Mouse (Mus musculus) stomach, postnatal 0 days (tissue): ENCODE measurements around the gene Map3k20. TPM values are rescaled to one million over a fixed set of nuclear protein-coding genes. Genes with fewer than 3 reads are reported as not detected.

Source experiments
- ATAC-seq: fragments of 200-750 bp; cut with Nextera tagmentation; 2 replicates; pipeline ENCODE4 v1.8.0; 2017; ENCODE audit not compliant: low FRiP score, low TSS enrichment
- DNase-seq: peaks from one replicate; pipeline ENCODE4 v3.0.0-alpha.2; 2016; ENCODE audit warnings: low spot score
- H3K27ac ChIP-seq: fragments of 300-500 bp; sonication (generic); replicated peaks from 2 replicates; pipeline ENCODE4 v1.5.1; 2014; ENCODE audit warnings: mild to moderate bottlenecking, control low read depth
- H3K27me3 ChIP-seq: fragments of 300-500 bp; sonication (generic); 2 replicates; pipeline ENCODE4 v1.6.1; 2014; ENCODE audit warnings: low read length; ENCODE audit not compliant: control insufficient read depth, insufficient read depth
- H3K36me3 ChIP-seq: fragments of 300-500 bp; sonication (generic); 2 replicates; pipeline ENCODE4 v1.6.1; 2014; ENCODE audit warnings: low read length, mixed read lengths; ENCODE audit not compliant: control insufficient read depth, insufficient read depth
- H3K4me1 ChIP-seq: fragments of 300-500 bp; sonication (generic); replicated peaks from 2 replicates; pipeline ENCODE4 v1.6.1; 2014; ENCODE audit warnings: antibody characterized with exemption; ENCODE audit not compliant: control insufficient read depth, insufficient read depth
- H3K4me2 ChIP-seq: fragments of 300-500 bp; sonication (generic); replicated peaks from 2 replicates; pipeline ENCODE4 v1.6.1; 2014; ENCODE audit warnings: low read depth, mild to moderate bottlenecking, control low read depth, moderate library complexity
- H3K4me3 ChIP-seq: fragments of 300-500 bp; sonication (generic); 2 replicates; pipeline ENCODE4 v1.5.1; 2014; ENCODE audit warnings: low read depth, low read length, control low read depth
- H3K9ac ChIP-seq: fragments of 300-500 bp; sonication (generic); 2 replicates; pipeline ENCODE4 v1.6.1; 2014; ENCODE audit warnings: mild to moderate bottlenecking, low read length, control low read depth, mixed read lengths
- H3K9me3 ChIP-seq: fragments of 300-500 bp; sonication (generic); 2 replicates; pipeline ENCODE4 v1.6.1; 2016; ENCODE audit warnings: low read length; ENCODE audit not compliant: control insufficient read depth
- CTCF ChIP-seq: IDR thresholded peaks from 2 replicates; pipeline ENCODE4 v1.5.1; 2016; ENCODE audit warnings: antibody characterized with exemption, low read depth, mild to moderate bottlenecking, moderate library complexity
- EP300 ChIP-seq: optimal IDR thresholded peaks from 2 replicates; pipeline ENCODE3; 2016; ENCODE audit warnings: antibody characterized with exemption
- WGBS: fragments of 180-500 bp; shearing (Covaris S2); extraction: QIAGEN DNeasy Blood & Tissue Kit; methylation state at CpG from one replicate; pipeline ENCODE4 v1.1.7; 2014; 5-methylcytosine and 5-hydroxymethylcytosine counted together
- polyA plus RNA-seq: library from polyadenylated mRNA; unstranded; fragments of >200 nt; fragmentation: Nextera tagmentation; extraction: Ambion mirVana; gene quantifications from 2 replicates; pipeline ENCODE4 v1.2.1, GENCODE M21; 2015

Gene Map3k20
- polyA plus RNA-seq, 1 experiment from 2014 or later = 17.0 TPM

DNA sequence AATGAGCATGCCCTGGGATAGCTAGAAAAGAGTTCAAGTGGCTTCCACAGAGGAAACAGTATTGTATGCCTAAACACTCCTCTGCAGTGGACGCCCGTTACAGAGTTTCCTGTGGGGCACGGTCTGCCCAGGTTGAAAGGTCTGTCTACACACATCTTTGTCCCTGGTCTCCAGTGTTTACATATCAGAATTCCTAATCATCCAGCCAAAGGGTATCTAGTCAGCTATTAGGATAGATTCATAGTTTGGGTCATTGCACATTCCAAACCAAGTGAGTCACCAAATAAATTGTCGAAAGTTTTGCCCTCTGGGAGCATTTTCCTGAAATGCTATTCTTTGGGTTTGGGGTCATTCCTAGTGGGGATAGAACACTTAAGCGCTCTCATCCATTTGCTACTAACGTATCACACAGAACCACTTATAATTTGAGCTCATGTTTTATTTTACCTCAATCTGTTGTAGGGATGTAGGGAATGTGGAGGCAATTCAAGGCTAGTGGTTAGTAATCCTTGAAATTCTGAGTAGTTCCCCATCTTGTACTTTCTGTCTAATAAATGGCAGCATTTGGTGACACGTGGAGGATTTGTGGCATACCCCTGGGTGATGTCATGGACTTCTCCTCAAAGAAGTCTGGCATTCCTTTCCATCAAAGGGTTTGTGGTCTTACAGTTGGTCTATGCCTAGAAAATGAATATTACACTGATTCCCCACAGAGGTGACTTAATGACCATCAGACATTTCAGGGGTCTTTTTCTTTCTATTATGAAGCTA is 33.8 kb downstream of the Map3k20 start:
- Histone ChIP-seq H3K36me3 (no peaks in the 10 kb centered on the region), H3K4me3 (no peak overlapping the region), H3K27ac (peak overlapping the region; percentile 80), H3K9ac (no peak overlapping the region), H3K9me3 (no peaks in the 10 kb centered on the region), H3K27me3 (no peaks in the 10 kb centered on the region), H3K4me2 (no peak overlapping the region), H3K4me1 (0 out of 2 replicates have a peak, but pooled peaks cover 2% of the 10 kb centered on the region)
- TF ChIP-seq EP300 (no peak), CTCF (no peak)
- DNase-seq = no peak
- ATAC-seq = no peak
- WGBS = 45% methylated on average over 7 of the region's 7 CpGs

DNA sequence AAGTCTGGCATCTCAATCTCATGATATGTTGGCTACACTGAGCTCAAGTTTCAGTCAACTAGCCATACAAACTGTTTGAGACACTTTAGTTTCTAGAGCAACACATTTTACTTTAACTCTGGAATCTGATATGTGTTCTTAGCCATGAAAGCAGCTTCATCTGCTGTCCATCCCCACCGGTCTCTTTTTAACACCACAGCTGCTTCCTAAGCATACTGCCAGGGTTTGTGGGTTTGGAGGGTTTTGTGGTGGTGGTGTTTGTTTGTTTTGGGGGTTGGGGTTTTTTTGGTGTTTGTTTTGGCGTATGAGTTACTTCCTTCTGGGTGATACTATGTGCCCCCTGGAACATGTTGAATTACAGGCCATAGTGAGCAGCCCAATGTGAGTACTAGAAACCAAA is 35.2 kb downstream of the Map3k20 start:
- H3K4me1 ChIP-seq = 0 out of 2 replicates have a peak, but pooled peaks cover 2% of the 10 kb centered on the region
- H3K27ac ChIP-seq = no peak overlapping the region
- no peaks in the 10 kb centered on the region for H3K27me3 ChIP-seq
- no peaks in the 10 kb centered on the region for H3K36me3 ChIP-seq
- TF ChIP-seq EP300 (no peak), CTCF (no peak)
- no peaks in the 10 kb centered on the region for H3K9me3 ChIP-seq
- H3K9ac ChIP-seq = no peak overlapping the region
- WGBS = 59% methylated on average over 2 of the region's 2 CpGs
- no peak overlapping the region for H3K4me2 ChIP-seq
- ATAC-seq (no peak), DNase-seq (no peak)
- H3K4me3 ChIP-seq = no peak overlapping the region

DNA sequence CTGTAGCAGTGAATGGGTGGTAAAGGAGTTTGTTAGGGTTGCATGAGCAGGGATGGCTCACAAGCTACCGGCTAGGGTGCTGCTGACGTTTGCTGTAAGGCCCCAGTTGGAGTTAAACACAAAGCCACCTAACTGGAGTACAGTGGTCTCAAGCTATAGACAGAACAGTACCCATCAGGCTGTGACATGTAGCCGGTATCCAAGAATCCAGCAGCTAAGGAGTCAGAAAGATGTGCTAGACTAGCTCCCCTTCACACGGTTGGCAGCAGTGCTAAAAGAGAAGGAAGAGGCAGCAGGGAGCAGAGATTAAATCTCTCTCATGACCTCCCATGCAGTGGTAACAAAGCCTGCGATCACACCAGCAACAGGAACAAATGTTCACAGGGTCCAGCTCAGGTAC is 36.2 kb downstream of the Map3k20 start:
- H3K4me1 ChIP-seq = 0 out of 2 replicates have a peak, but pooled peaks cover 2% of the 10 kb centered on the region
- H3K4me2 ChIP-seq = no peak overlapping the region
- no peak for TF ChIP-seq EP300
- no peak for TF ChIP-seq CTCF
- H3K9ac ChIP-seq = no peak overlapping the region
- H3K27ac ChIP-seq = no peak overlapping the region
- no peaks in the 10 kb centered on the region for H3K36me3 ChIP-seq
- 71% methylated on average over 5 of the region's 5 CpGs for WGBS
- no peak for ATAC-seq
- H3K27me3 ChIP-seq = no peaks in the 10 kb centered on the region
- no peak for DNase-seq
- no peak overlapping the region for H3K4me3 ChIP-seq
- H3K9me3 ChIP-seq = no peaks in the 10 kb centered on the region

DNA sequence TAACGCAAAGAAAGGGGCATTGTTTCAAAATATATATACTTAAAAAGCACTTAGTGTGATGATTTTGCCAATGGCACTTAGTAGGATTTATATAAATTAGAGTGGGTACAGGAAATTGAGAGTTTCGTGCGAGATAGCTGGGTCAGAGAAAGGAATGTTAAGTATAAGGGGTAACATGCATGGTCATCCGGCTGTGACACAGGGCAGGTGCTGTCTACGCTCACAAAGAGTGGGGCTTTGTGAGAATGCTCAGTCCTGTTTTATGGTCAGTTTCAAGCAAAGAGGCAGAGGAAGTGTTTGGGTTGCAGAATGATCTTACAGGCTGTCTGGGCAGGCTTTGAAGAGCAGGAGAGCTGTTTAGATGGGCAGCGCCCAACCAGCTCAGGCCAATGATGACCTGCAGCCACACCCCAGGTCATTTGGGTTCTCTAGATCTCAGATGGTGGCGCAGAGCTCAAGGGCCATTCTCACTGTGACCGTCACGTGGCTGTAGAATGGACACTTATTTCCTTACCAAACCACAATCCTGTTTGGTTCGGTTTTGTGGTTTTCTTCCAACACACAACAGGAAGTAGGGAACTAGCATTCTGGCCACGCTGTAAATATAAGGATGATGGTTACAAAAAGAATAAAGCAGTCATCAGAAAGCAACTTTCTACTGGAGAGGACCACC is 37.4 kb downstream of the Map3k20 start:
- DNase-seq (no peak), ATAC-seq (no peak)
- no peak overlapping the region for H3K9ac ChIP-seq
- no peak overlapping the region for H3K4me3 ChIP-seq
- H3K9me3 ChIP-seq = no peaks in the 10 kb centered on the region
- no peak overlapping the region for H3K27ac ChIP-seq
- no peak overlapping the region for H3K4me2 ChIP-seq
- 0 out of 2 replicates have a peak, but pooled peaks cover 2% of the 10 kb centered on the region for H3K4me1 ChIP-seq
- WGBS = 83% methylated on average over 11 of the region's 11 CpGs
- no peaks in the 10 kb centered on the region for H3K27me3 ChIP-seq
- TF ChIP-seq EP300 (no peak), CTCF (no peak)
- H3K36me3 ChIP-seq = no peaks in the 10 kb centered on the region

DNA sequence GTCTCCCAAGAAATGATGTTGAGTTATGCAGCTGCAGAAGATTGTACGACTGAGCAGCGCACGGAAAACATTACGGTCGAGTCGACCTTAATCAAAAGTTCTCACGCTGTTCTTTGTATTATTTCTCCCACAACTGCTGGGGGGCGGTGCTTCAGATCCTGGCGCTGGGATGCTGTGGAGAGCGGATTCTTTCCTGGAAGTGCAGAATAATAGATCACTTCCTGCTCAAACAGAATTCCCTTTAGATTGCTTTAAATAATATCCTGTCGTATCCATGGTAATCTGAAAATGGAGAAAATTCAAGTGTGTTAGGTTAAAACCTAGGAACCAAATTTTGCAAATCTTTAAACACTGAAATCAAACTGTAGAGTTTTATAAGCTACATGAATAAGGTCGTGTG is 39.0 kb downstream of the Map3k20 start:
- H3K9me3 ChIP-seq = no peaks in the 10 kb centered on the region
- no peak overlapping the region for H3K4me2 ChIP-seq
- WGBS = 60% methylated on average over 12 of the region's 12 CpGs
- no peak overlapping the region for H3K4me3 ChIP-seq
- no peak for TF ChIP-seq CTCF
- no peak for TF ChIP-seq EP300
- no peaks in the 10 kb centered on the region for H3K36me3 ChIP-seq
- no peaks in the 10 kb centered on the region for H3K27me3 ChIP-seq
- DNase-seq (no peak), ATAC-seq (no peak)
- H3K9ac ChIP-seq = no peak overlapping the region
- H3K4me1 ChIP-seq = 0 out of 2 replicates have a peak, but pooled peaks cover 2% of the 10 kb centered on the region
- H3K27ac ChIP-seq = no peak overlapping the region

DNA sequence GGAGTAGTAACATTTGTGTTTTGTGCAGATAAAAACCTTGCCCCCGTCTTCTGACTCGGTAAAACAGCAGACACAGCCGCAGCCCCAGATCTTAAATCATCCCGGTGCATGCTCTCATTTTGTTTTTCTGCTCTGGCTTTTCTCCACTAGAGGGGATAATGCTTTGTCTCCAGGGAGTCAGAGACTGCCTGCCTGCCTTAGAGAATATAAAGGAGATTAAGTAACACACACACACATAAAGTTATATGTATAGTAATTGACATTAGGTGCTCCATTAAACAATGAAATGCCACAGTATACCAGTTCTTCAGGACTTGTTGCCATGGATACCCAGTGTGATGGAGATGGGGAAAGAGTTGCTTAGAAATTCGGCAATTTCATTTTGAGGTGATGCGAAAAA is 41.1 kb downstream of the Map3k20 start:
- 68% methylated on average over 6 of the region's 6 CpGs for WGBS
- no peak for TF ChIP-seq EP300
- TF ChIP-seq CTCF = peak; percentile 53
- Histone ChIP-seq H3K9ac (no peak overlapping the region), H3K27me3 (no peaks in the 10 kb centered on the region), H3K4me2 (no peak overlapping the region), H3K4me3 (no peak overlapping the region), H3K4me1 (0 out of 2 replicates have a peak, but pooled peaks cover 2% of the 10 kb centered on the region), H3K27ac (no peak overlapping the region), H3K9me3 (no peaks in the 10 kb centered on the region), H3K36me3 (no peaks in the 10 kb centered on the region)
- DNase-seq (no peak), ATAC-seq (no peak)
